Mouse (Mus musculus) urinary bladder, postnatal 4 days (tissue): ENCODE measurements around the gene Ifnz.
"Not testable (repeated sequence)": the region's sequence is repeated elsewhere in the genome, so short reads cannot be mapped to it uniquely, and the experiment has no call there.

Experiments used
- DNase-seq, 2 experiments: peaks; one replicate each; pipeline ENCODE4 v3.0.0; 2021 to 2022; ENCODE audit warnings: low spot score in 2 of 2

Ifnz gene

DNA sequence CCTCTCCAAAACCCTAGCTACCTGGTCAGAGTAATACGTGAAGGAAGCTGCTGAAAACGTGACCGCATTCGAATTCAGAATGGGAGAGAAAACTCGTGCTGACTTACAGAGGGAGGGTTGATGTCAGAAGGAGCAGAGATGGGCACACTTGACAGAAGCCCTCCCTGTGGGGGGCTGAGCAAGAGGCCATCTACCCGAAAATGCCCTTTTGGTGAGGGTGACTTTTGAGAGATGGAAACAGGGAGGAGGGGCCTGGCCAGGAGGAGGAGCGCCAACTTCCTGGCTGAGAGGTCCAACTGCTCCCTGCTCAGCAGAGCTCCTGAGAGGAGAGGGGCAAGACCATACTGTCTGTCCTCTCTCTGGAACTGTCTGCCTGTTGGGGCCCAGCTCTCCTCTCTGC, at the start of gene Ifnz:
Ifnz (plus strand) TSS at position 301 of the 400 bp plus-strand sequence.
- not testable (repeated sequence) for DNase-seq

DNA sequence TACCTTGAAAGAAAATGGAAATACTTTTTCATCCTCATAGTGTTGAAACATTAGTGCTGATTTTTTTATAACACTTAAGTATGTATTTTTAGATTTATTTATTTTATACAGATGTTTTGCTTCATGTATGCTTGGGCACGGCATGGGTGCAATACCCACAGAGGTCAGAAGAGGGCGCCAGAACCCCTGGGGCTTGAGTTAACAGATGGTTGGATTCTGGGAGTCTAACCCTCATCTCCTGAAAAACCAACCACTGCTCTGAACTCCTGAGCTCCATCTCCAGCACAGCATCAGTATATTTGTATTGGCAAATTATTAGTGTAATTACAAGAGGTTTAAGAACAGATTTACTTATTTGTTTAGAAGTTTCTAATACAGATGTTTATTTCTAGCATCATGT, 43.5 kb upstream of the Ifnz start:
- peak in 1 of 2 experiments; percentile 73 for DNase-seq

GRCm38 (mm10) chr4:88739036-88739435, 42.9 kb upstream of the Ifnz start:
- DNase-seq: no peak

GRCm38 (mm10) chr4:88741426-88741825, 40.5 kb upstream of the Ifnz start:
- DNase-seq: no peak

GRCm38 (mm10) chr4:88742771-88743371, 39.1 kb upstream of the Ifnz start:
- no peak for DNase-seq

GRCm38 (mm10) chr4:88744207-88744606, 37.7 kb upstream of the Ifnz start:
- DNase-seq: no peak

GRCm38 (mm10) chr4:88749926-88750325, 32.0 kb upstream of the Ifnz start:
- no peak for DNase-seq

DNA sequence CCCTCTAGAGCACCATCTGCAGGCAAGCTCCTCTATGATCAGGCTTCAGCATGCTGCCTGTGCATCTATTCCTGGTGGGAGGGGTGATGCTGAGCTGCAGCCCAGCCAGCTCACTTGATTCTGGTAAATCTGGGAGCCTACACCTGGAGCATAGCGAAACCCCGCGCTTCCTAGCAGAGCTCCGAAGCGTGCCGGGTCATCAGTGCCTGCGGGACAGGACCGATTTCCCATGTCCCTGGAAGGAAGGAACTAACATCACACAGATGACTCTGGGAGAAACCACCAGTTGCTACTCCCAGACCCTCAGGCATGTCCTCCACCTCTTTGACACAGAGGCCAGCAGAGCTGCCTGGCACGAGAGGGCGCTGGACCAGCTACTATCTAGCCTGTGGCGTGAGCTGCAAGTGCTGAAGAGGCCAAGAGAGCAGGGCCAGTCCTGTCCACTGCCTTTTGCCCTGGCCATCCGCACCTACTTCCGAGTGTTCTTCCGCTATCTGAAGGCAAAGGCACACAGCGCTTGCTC, 27.1 kb upstream of the Ifnz start, which contains the start of gene Gm13271:
Gm13271 (plus strand) TSS at position 51 of the 523 bp plus-strand sequence.
- peak; percentile 79 to 90 for DNase-seq

- not testable (repeated sequence) for DNase-seq
Observed at GRCm38 (mm10) chr4:88756581-88757513, 25.1 kb upstream of the Ifnz start.

DNA sequence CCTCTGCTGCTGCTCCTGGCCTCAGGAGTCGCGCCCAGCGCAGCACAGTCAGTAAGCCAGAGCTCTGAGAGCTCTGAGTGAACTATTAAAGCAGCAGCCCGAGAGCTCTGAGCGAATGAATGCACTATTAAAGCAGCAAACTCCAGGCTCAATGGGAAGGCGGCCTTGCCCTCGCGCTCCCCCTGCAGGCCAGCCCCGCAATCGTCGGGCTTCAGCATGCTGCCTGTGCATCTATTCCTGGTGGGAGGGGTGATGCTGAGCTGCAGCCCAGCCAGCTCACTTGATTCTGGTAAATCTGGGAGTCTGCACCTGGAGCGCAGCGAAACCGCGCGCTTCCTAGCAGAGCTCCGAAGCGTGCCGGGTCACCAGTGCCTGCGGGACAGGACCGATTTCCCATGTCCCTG, 24.3 kb upstream of the Ifnz start:
- peak; percentile 91 to 92 for DNase-seq

- DNase-seq: not testable (repeated sequence)
Observed at GRCm38 (mm10) chr4:88758751-88759150, 23.2 kb upstream of the Ifnz start.

GRCm38 (mm10) chr4:88759610-88760268, 22.2 kb upstream of the Ifnz start, which contains the start of gene Gm13283:
Gm13283 (plus strand) TSS chr4:88760119.
- peak; percentile 46 to 75 for DNase-seq

GRCm38 (mm10) chr4:88760431-88760830, 21.5 kb upstream of the Ifnz start:
- peak; percentile 71 to 78 for DNase-seq

GRCm38 (mm10) chr4:88761776-88762175, 20.2 kb upstream of the Ifnz start:
- peak; percentile 77 to 94 for DNase-seq

GRCm38 (mm10) chr4:88762341-88762740, 19.6 kb upstream of the Ifnz start:
- DNase-seq: peak in 1 of 2 experiments; percentile 32

- DNase-seq: peak in 1 of 2 experiments; percentile 47
Observed at GRCm38 (mm10) chr4:88763384-88764018, 18.4 kb upstream of the Ifnz start.

GRCm38 (mm10) chr4:88773534-88773933, 8.4 kb upstream of the Ifnz start, which contains the start of gene Gm13290:
Gm13290 (plus strand) TSS chr4:88773834.
- not testable (repeated sequence) for DNase-seq

DNA sequence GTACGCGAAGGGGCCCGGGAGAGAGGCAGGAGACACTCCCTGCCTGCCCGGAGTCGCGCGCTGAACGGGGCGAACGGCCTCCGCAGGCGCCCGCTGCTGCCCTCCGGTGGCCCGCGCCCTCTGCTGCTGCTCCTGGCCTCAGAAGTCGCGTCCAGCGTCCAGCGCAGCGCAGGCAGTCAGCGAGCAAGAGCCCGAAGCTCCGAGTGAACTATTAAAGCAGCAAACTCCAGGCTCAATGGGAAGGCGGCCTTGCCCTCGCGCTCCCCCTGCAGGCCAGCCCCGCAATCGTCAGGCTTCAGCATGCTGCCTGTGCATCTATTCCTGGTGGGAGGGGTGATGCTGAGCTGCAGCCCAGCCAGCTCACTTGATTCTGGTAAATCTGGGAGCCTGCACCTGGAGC, 5.3 kb upstream of the Ifnz start, which contains the start of gene Gm13289:
Gm13289 (plus strand) TSS at position 301 of the 400 bp plus-strand sequence.
- not testable (repeated sequence) for DNase-seq

DNA sequence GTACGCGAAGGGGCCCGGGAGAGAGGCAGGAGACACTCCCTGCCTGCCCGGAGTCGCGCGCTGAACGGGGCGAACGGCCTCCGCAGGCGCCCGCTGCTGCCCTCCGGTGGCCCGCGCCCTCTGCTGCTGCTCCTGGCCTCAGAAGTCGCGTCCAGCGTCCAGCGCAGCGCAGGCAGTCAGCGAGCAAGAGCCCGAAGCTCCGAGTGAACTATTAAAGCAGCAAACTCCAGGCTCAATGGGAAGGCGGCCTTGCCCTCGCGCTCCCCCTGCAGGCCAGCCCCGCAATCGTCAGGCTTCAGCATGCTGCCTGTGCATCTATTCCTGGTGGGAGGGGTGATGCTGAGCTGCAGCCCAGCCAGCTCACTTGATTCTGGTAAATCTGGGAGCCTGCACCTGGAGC, 2.4 kb upstream of the Ifnz start, which contains the start of gene Gm13272:
Gm13272 (plus strand) TSS at position 301 of the 400 bp plus-strand sequence.
- not testable (repeated sequence) for DNase-seq

DNA sequence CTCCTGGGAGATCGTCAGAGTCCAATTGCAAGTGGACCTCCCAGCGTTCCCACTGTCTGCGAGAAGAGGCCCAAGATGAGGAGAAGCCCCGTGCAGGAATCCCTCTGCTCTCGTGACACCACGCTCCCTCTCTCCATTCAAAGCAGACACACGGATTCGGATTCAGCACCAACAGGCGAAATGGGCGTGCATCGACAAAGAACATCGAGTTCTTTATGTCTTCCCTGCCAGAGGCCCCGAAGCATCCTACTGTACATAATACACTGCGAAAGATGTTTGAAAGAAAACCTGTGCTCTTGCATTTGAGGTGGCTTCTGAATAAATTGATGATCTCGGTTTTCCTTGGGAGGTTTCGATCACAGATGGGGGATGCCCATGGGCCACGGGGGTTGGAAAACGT, 1.6 kb upstream of the Ifnz start:
- not testable (repeated sequence) for DNase-seq

GRCm38 (mm10) chr4:88782335-88782734, 404 bp downstream of the Ifnz start:
- peak in 1 of 2 experiments; percentile 20 for DNase-seq
